Mouse (Mus musculus) regulatory T cell (primary cell): ENCODE results near the gene Rgcc.

ENCODE experiments used
- in situ Hi-C: fragments of 300-600 bp; cut with MboI, MseI; formaldehyde crosslinking; loops from one replicate; pipeline ENCODE4 v1.15.1; 2025; ENCODE audit warnings: high pct_unique_total_duplicates

Rgcc gene

GRCm38 (mm10) chr14:79242386-79242720 lies 59.1 kb downstream of the Rgcc start:
- in situ Hi-C loops, result loop anchor here (5.0 kb wide), 1 partner anchor 60 kb away; the partner anchor contains the start of gene Rgcc

DNA sequence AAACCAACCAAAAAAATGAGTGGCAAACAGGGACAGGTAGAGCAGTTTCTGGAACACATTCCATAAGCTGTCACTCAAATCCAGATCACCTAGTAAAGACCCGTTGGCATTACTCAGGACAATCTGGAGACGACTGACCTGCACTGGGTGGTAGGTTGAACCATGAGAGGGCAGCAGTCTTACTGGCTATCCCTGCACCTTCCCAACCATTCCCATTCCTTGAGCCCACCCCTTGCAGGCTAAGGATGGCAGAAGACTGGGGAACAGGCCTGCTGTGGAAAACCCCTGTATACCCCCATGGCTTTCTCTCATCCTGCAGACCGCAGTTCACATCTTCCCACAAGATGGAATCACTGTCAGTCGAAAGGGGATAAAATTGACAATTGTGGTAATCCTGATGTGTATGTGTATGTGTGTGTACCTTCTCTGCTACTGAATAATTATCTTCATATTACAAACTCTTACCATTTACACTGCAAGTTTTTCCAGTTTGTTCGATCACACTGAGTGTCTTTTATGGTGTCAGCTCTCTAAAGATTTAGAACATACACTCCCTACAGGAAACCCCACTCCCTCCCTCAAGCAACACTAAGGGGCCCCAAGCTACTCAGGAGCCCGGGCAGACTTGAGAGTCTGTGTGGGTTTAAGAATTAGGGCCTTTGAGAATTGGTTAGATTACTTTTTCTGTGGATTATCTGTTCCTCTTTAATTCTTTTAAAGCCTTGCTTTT lies 59.6 kb downstream of the Rgcc start:
- in situ Hi-C loops, result loop anchor here (5.0 kb wide), 1 partner anchor 60 kb away; the partner anchor contains the start of gene Rgcc

DNA sequence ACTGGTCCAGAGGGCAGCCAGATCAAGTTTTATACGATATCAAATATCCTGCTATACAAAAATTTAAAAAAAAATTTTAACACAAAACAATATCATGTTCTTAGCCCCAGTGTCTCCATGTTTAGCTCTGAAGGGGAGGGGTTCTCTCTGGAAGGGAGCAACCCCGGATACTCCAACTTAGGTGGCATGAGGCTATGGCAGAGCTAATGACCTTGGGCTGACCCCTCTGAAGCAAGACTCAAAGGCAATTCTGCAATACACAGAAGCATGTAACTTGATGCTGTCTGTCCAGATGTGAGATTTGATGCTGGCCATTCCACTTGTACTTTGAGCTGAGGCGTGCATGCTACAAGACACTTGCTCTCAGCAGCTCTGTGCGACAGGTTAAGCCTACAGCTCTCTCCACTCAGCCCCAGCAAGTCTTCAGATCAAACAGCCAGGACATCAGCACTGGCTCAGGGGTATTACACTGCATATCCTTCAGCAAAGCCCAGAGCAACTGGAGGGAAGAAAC lies 60.3 kb downstream of the Rgcc start:
- in situ Hi-C loops, result loop anchor here (5.0 kb wide), 1 partner anchor 61 kb away; the partner anchor contains the start of gene Rgcc

DNA sequence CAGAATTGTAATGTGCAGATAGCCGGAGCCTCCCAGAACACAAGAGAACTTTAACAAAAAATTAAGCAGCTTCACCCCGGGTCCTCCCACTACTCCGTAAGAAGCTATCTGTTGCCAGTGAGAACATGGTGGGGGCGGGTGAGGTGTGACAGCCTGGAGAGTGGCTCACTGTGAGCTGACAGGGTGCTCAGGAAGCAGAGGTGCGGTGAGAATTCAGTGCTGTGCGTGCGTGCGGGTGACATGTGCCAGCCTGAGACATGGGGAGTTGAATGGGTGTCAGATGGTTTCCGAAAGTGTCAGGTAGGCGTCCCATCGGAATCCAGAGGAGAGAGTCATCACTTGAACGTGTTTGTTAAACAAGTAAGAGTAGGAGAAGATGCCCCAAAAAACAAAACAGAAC lies 62.0 kb downstream of the Rgcc start:
- in situ Hi-C loops, result no loop called here
